Mouse (Mus musculus): ENCODE measurements around the gene Mad2l1bp. TPM values are rescaled to one million over a fixed set of nuclear protein-coding genes. Genes with fewer than 3 reads are reported as not detected.

Gene Mad2l1bp
- 30.6 and 31.0 TPM in 2 replicates for polyA plus RNA-seq (2016; fragmentation: Nextera tagmentation; extraction: Ambion mirVana)

- peaks cover 20% of the 10 kb centered on the region for H3K36me3 ChIP-seq (replicated peaks)
- 10% methylated on average over 33 of the region's 33 CpGs for WGBS
- peak; percentile 95 for ATAC-seq (ENCODE audit: low FRiP score)
- peak within 1 kb of the TSS; percentile 92 for H3K4me2 ChIP-seq
- peak within 1 kb of the TSS; percentile 60 for H3K4me3 ChIP-seq (replicated peaks)
- no peaks in the 10 kb centered on the region for H3K9me3 ChIP-seq
- peaks cover 10% of the 10 kb centered on the region for H3K4me1 ChIP-seq
- H3K9ac ChIP-seq, result peak within 1 kb of the TSS; percentile 82
- H3K27ac ChIP-seq, result peak within 1 kb of the TSS; percentile 36
- no peaks in the 10 kb centered on the region for H3K27me3 ChIP-seq
These were observed at the start of gene Mad2l1bp for GRCm38 (mm10) chr17:46152847-46153782. Gene Mad2l1bp, minus strand, starts transcription at chr17:46153553.

- WGBS, result 0% methylated on average over 20 of the region's 20 CpGs
- Histone ChIP-seq H3K27me3 (no peaks in the 10 kb centered on the region), H3K4me3 (replicated peaks) (peak overlapping the region; percentile 94), H3K9ac (peak overlapping the region; percentile 86), H3K36me3 (replicated peaks) (peaks cover 48% of the 10 kb centered on the region), H3K4me2 (peak overlapping the region; percentile 89), H3K9me3 (no peaks in the 10 kb centered on the region), H3K4me1 (peaks cover 35% of the 10 kb centered on the region), H3K27ac (peak overlapping the region; percentile 88)
- ATAC-seq (ENCODE audit: low FRiP score), result peak; percentile 24; the same call in 1 of the 2 replicates
These were observed 49.7 kb upstream of the Mad2l1bp start for GRCm38 (mm10) chr17:46203078-46203477.

- ATAC-seq (ENCODE audit: low FRiP score), result peak; percentile 96
- H3K9ac ChIP-seq, result peak within 1 kb of the TSS; percentile 86
- peaks cover 48% of the 10 kb centered on the region for H3K36me3 ChIP-seq (replicated peaks)
- no peaks in the 10 kb centered on the region for H3K27me3 ChIP-seq
- H3K4me3 ChIP-seq (replicated peaks), result peak within 1 kb of the TSS; percentile 94
- WGBS, result under 1% methylated on average over 66 of the region's 66 CpGs
- H3K4me1 ChIP-seq, result peaks cover 35% of the 10 kb centered on the region
- H3K9me3 ChIP-seq, result no peaks in the 10 kb centered on the region
- H3K27ac ChIP-seq, result peak within 1 kb of the TSS; percentile 88
- peak within 1 kb of the TSS; percentile 89 for H3K4me2 ChIP-seq
These were observed 49.2 kb upstream of the Mad2l1bp start, which contains the start of the genes Polh and Xpo5 for GRCm38 (mm10) chr17:46202421-46203071. Gene Polh, minus strand, starts transcription at chr17:46202645. Gene Xpo5, plus strand, starts transcription at chr17:46202782.

- Histone ChIP-seq H3K4me3 (replicated peaks) (peak overlapping the region; percentile 94), H3K9ac (peak overlapping the region; percentile 86), H3K36me3 (replicated peaks) (peaks cover 48% of the 10 kb centered on the region), H3K4me1 (peaks cover 35% of the 10 kb centered on the region), H3K27ac (no peak overlapping the region), H3K4me2 (peak overlapping the region; percentile 89), H3K27me3 (no peaks in the 10 kb centered on the region), H3K9me3 (no peaks in the 10 kb centered on the region)
- ATAC-seq (ENCODE audit: low FRiP score), result no peak
- 72% methylated on average over 6 of the region's 6 CpGs for WGBS
These were observed 47.8 kb upstream of the Mad2l1bp start for GRCm38 (mm10) chr17:46201151-46201550.

GRCm38 (mm10) chr17:46188829-46189228, 35.5 kb upstream of the Mad2l1bp start:
- Histone ChIP-seq H3K9me3 (no peaks in the 10 kb centered on the region), H3K4me1 (no peaks in the 10 kb centered on the region), H3K9ac (no peak overlapping the region), H3K27me3 (no peaks in the 10 kb centered on the region), H3K4me3 (replicated peaks) (no peak overlapping the region), H3K36me3 (replicated peaks) (peaks cover 86% of the 10 kb centered on the region), H3K27ac (no peak overlapping the region), H3K4me2 (no peak overlapping the region)
- ATAC-seq (ENCODE audit: low FRiP score), result no peak
- 99% methylated on average over 2 of the region's 2 CpGs for whole genome bisulfite sequencing

GRCm38 (mm10) chr17:46182273-46182672, 28.9 kb upstream of the Mad2l1bp start:
- no peaks in the 10 kb centered on the region for H3K4me1 ChIP-seq
- H3K36me3 ChIP-seq (replicated peaks), result peaks cover 90% of the 10 kb centered on the region
- H3K9ac ChIP-seq, result no peak overlapping the region
- no peak overlapping the region for H3K4me2 ChIP-seq
- no peaks in the 10 kb centered on the region for H3K27me3 ChIP-seq
- no peak overlapping the region for H3K4me3 ChIP-seq (replicated peaks)
- ATAC-seq (ENCODE audit: low FRiP score), result no peak
- WGBS, result 82% methylated on average over 4 of the region's 4 CpGs
- H3K27ac ChIP-seq, result no peak overlapping the region
- H3K9me3 ChIP-seq, result no peaks in the 10 kb centered on the region

GRCm38 (mm10) chr17:46170538-46170937, 17.2 kb upstream of the Mad2l1bp start:
- no peak overlapping the region for H3K9ac ChIP-seq
- H3K27me3 ChIP-seq, result no peaks in the 10 kb centered on the region
- no peaks in the 10 kb centered on the region for H3K9me3 ChIP-seq
- H3K4me2 ChIP-seq, result no peak overlapping the region
- H3K4me1 ChIP-seq, result no peaks in the 10 kb centered on the region
- H3K27ac ChIP-seq, result no peak overlapping the region
- H3K36me3 ChIP-seq (replicated peaks), result peaks cover 81% of the 10 kb centered on the region
- 73% methylated on average over 3 of the region's 3 CpGs for WGBS
- H3K4me3 ChIP-seq (replicated peaks), result no peak overlapping the region
- ATAC-seq (ENCODE audit: low FRiP score), result no peak

- WGBS, result 94% methylated on average over 5 of the region's 5 CpGs
- no peak overlapping the region for H3K9ac ChIP-seq
- H3K27ac ChIP-seq, result no peak overlapping the region
- peaks cover 92% of the 10 kb centered on the region for H3K36me3 ChIP-seq (replicated peaks)
- ATAC-seq (ENCODE audit: low FRiP score), result no peak
- H3K4me2 ChIP-seq, result no peak overlapping the region
- H3K27me3 ChIP-seq, result no peaks in the 10 kb centered on the region
- H3K4me3 ChIP-seq (replicated peaks), result no peak overlapping the region
- H3K4me1 ChIP-seq, result no peaks in the 10 kb centered on the region
- no peaks in the 10 kb centered on the region for H3K9me3 ChIP-seq
These were observed 15.4 kb upstream of the Mad2l1bp start for GRCm38 (mm10) chr17:46168768-46169167.

- no peak for ATAC-seq (ENCODE audit: low FRiP score)
- no peak overlapping the region for H3K4me3 ChIP-seq (replicated peaks)
- no peaks in the 10 kb centered on the region for H3K4me1 ChIP-seq
- no peaks in the 10 kb centered on the region for H3K27me3 ChIP-seq
- no peak overlapping the region for H3K27ac ChIP-seq
- peaks cover 90% of the 10 kb centered on the region for H3K36me3 ChIP-seq (replicated peaks)
- H3K4me2 ChIP-seq, result no peak overlapping the region
- WGBS, result 67% methylated on average over 5 of the region's 5 CpGs
- no peaks in the 10 kb centered on the region for H3K9me3 ChIP-seq
- no peak overlapping the region for H3K9ac ChIP-seq
These were observed 15.0 kb upstream of the Mad2l1bp start for GRCm38 (mm10) chr17:46168318-46168717.

- WGBS, result 88% methylated on average over 11 of the region's 11 CpGs
- H3K36me3 ChIP-seq (replicated peaks), result peaks cover 77% of the 10 kb centered on the region
These were observed 13.7 kb upstream of the Mad2l1bp start for GRCm38 (mm10) chr17:46167014-46167413.

GRCm38 (mm10) chr17:46166270-46166669, 12.9 kb upstream of the Mad2l1bp start:
- 92% methylated on average over 5 of the region's 5 CpGs for WGBS
- no peak overlapping the region for H3K4me3 ChIP-seq (replicated peaks)
- ATAC-seq (ENCODE audit: low FRiP score), result no peak
- H3K9ac ChIP-seq, result no peak overlapping the region
- no peaks in the 10 kb centered on the region for H3K27me3 ChIP-seq
- no peak overlapping the region for H3K4me2 ChIP-seq
- H3K9me3 ChIP-seq, result no peaks in the 10 kb centered on the region
- H3K27ac ChIP-seq, result no peak overlapping the region
- peaks cover 18% of the 10 kb centered on the region for H3K4me1 ChIP-seq
- peaks cover 74% of the 10 kb centered on the region for H3K36me3 ChIP-seq (replicated peaks)

More at GRCm38 (mm10) chr17:46167014-46167413, 13.7 kb upstream of the Mad2l1bp start:
- no peak for ATAC-seq (ENCODE audit: low FRiP score)
- no peaks in the 10 kb centered on the region for H3K27me3 ChIP-seq
- no peak overlapping the region for H3K4me2 ChIP-seq
- no peak overlapping the region for H3K4me3 ChIP-seq (replicated peaks)
- no peak overlapping the region for H3K27ac ChIP-seq
- H3K9ac ChIP-seq, result no peak overlapping the region
- peaks cover 12% of the 10 kb centered on the region for H3K4me1 ChIP-seq
- H3K9me3 ChIP-seq, result no peaks in the 10 kb centered on the region

GRCm38 (mm10) chr17:46165460-46165859, 12.1 kb upstream of the Mad2l1bp start:
- H3K9ac ChIP-seq, result no peak overlapping the region
- H3K27me3 ChIP-seq, result no peaks in the 10 kb centered on the region
- no peaks in the 10 kb centered on the region for H3K9me3 ChIP-seq
- peaks cover 66% of the 10 kb centered on the region for H3K36me3 ChIP-seq (replicated peaks)
- H3K4me2 ChIP-seq, result no peak overlapping the region
- peaks cover 18% of the 10 kb centered on the region for H3K4me1 ChIP-seq
- no peak overlapping the region for H3K4me3 ChIP-seq (replicated peaks)
- WGBS, result 93% methylated on average over 12 of the region's 12 CpGs
- no peak for ATAC-seq (ENCODE audit: low FRiP score)
- H3K27ac ChIP-seq, result no peak overlapping the region
